Mouse (Mus musculus): ENCODE results near the gene Clns1a. TPM values are rescaled to one million over a fixed set of nuclear protein-coding genes. Genes with fewer than 3 reads are reported as not detected.

Gene Clns1a
- polyA plus RNA-seq, 1 experiment from 2014 or later, result 123 TPM

DNA sequence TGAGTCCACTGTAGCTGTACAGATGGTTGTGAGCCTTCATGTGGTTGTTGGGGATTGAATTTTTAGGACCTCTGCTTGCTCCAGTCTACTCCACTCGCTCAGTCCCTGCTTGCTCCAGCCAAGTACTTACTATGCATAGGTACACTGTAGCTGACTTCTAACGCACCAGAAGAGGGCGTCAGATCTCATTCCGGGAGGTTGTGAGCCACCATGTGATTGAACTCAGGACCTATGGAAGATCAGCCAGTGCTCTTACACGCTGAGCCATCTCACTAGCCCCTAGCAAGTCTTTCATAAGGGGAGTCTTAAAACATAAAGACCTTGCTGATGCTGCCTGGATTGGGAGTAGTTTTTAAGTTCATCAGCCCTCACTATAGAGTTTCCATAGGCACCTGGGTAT lies 23.7 kb downstream of the Clns1a start:
- H3K4me2 ChIP-seq, result no peak overlapping the region
- no peak overlapping the region for H3K27ac ChIP-seq (ENCODE audit: low read depth, low read length)
- peaks cover 13% of the 10 kb centered on the region for H3K36me3 ChIP-seq (ENCODE audit: control insufficient read depth, insufficient read depth, low read length)
- no peaks in the 10 kb centered on the region for H3K9me3 ChIP-seq (replicated peaks; ENCODE audit: control insufficient read depth, low read length)
- no peak overlapping the region for H3K4me3 ChIP-seq (ENCODE audit: low read depth, low read length)
- 83% methylated on average over 5 of the region's 5 CpGs for WGBS (ENCODE audit: insufficient replicate concordance)
- H3K27me3 ChIP-seq (ENCODE audit: control insufficient read depth, insufficient read depth, low read length), result no peaks in the 10 kb centered on the region
- H3K9ac ChIP-seq (ENCODE audit: low read depth, low read length), result no peak overlapping the region
- H3K4me1 ChIP-seq (ENCODE audit: control insufficient read depth, insufficient read depth, low read length), result no peaks in the 10 kb centered on the region
- no peak for ATAC-seq (replicated peaks; ENCODE audit: insufficient number of reproducible peaks, low FRiP score, low TSS enrichment)

DNA sequence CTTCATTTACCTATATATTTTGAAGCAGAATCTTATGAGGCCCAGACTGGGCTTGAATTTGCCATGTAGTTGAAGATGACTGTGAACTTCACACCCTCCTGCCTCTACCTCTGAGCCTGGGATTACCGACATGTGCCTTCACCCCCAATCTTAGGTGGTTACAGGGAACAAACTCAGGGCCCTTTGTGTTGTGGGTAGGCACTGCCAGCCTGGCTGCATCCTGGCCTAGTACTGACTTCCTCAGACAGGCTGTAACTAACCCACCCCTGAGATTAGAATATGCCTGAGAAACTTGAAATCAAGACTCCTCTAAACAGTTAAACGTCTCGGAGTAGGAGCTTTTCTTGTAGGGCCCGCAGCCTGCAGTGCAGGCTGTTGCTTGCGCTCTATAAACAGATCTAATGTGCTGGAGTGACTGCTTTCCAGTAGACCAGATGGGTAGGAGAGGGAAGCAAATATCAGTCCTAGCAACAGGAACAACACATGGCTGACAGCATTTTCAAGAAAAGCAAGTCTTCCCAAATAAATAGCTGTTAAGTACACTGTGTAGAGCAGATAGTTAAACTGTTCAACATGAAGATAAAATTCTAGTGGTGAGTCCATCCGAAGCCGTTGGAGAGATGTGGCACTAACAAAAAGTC lies 26.0 kb downstream of the Clns1a start:
- no peak overlapping the region for H3K4me2 ChIP-seq
- H3K9ac ChIP-seq (ENCODE audit: low read depth, low read length), result no peak overlapping the region
- 89% methylated on average over 7 of the region's 7 CpGs for WGBS (ENCODE audit: insufficient replicate concordance)
- H3K27me3 ChIP-seq (ENCODE audit: control insufficient read depth, insufficient read depth, low read length), result no peaks in the 10 kb centered on the region
- H3K4me3 ChIP-seq (ENCODE audit: low read depth, low read length), result no peak overlapping the region
- no peak overlapping the region for H3K27ac ChIP-seq (ENCODE audit: low read depth, low read length)
- peaks cover 4% of the 10 kb centered on the region for H3K36me3 ChIP-seq (ENCODE audit: control insufficient read depth, insufficient read depth, low read length)
- no peaks in the 10 kb centered on the region for H3K9me3 ChIP-seq (replicated peaks; ENCODE audit: control insufficient read depth, low read length)
- no peaks in the 10 kb centered on the region for H3K4me1 ChIP-seq (ENCODE audit: control insufficient read depth, insufficient read depth, low read length)
- ATAC-seq (replicated peaks; ENCODE audit: insufficient number of reproducible peaks, low FRiP score, low TSS enrichment), result no peak

DNA sequence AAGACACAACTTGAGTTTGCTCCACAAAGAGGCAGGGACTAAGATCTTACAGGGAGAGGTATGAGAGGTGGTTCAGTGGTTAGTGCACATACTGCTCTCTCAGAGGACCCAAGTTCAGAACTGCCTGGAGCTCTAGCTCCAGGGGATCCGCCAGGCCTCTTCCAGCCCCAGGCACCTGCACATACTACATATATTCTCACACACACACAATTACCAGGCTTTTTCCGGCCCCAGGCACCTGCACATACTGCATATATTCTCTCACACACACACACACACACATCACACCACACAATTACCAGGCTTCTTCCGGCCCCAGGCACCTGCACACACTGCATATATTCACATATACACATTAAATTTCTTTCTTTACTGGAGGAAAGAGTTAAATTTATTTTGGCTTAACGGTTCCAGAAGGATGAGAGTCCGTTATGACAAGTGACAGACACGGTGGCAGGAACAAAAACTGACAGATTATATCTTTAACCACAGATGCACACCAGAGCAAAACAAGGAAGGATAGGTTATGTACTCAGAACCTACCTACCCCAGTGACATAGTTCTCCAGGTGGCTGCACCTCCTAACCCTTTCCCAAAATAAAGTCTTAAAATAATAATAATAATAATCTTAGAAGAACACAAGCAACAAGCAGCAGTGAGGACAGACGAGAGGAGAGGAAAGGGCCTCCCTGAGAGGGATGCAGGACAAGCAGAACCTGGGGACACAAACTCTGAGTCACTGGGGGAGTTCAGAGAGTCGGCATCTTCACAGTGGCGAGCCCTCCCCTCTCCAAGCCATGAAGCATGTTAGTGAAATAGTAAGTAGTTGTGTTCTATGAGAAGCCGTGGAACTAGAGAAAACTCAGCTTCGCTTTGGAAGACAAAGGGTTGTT lies 27.5 kb downstream of the Clns1a start:
- Histone ChIP-seq H3K36me3 (ENCODE audit: control insufficient read depth, insufficient read depth, low read length) (peaks cover 2% of the 10 kb centered on the region; the same call in 1 of the 2 replicates), H3K27ac (ENCODE audit: low read depth, low read length) (no peak overlapping the region), H3K27me3 (ENCODE audit: control insufficient read depth, insufficient read depth, low read length) (no peaks in the 10 kb centered on the region), H3K4me2 (no peak overlapping the region), H3K4me3 (ENCODE audit: low read depth, low read length) (no peak overlapping the region), H3K4me1 (ENCODE audit: control insufficient read depth, insufficient read depth, low read length) (no peaks in the 10 kb centered on the region), H3K9me3 (replicated peaks; ENCODE audit: control insufficient read depth, low read length) (no peaks in the 10 kb centered on the region), H3K9ac (ENCODE audit: low read depth, low read length) (no peak overlapping the region)
- ATAC-seq (replicated peaks; ENCODE audit: insufficient number of reproducible peaks, low FRiP score, low TSS enrichment), result no peak
- WGBS (ENCODE audit: insufficient replicate concordance), result 86% methylated on average over 11 of the region's 11 CpGs

DNA sequence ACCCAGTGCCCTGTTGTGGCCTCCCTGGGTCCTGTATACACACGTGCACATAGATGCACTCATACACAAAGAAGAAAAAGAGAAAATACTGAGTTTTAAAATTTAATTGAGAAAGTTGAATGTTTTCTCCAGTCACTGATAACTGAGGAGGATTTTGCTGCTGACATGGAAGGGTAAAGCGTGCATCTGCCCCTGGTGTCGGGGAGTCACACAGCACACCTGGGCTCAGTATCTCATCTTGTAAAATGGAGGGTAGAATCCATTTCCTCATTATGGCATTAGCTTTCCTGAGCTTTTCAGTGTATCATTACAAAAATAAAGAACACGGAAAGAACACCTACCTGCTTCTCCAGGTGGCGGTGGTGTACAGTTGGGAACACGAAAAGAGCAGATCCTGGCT lies 29.0 kb downstream of the Clns1a start:
- ATAC-seq (replicated peaks; ENCODE audit: insufficient number of reproducible peaks, low FRiP score, low TSS enrichment), result no peak
- 90% methylated on average over 6 of the region's 6 CpGs for WGBS (ENCODE audit: insufficient replicate concordance)
- H3K9ac ChIP-seq (ENCODE audit: low read depth, low read length), result no peak overlapping the region
- no peak overlapping the region for H3K4me2 ChIP-seq
- H3K36me3 ChIP-seq (ENCODE audit: control insufficient read depth, insufficient read depth, low read length), result no peaks in the 10 kb centered on the region
- H3K27me3 ChIP-seq (ENCODE audit: control insufficient read depth, insufficient read depth, low read length), result no peaks in the 10 kb centered on the region
- 0 out of 2 replicates have a peak, but pooled peaks cover 3% of the 10 kb centered on the region for H3K4me1 ChIP-seq (ENCODE audit: control insufficient read depth, insufficient read depth, low read length)
- H3K4me3 ChIP-seq (ENCODE audit: low read depth, low read length), result no peak overlapping the region
- no peaks in the 10 kb centered on the region for H3K9me3 ChIP-seq (replicated peaks; ENCODE audit: control insufficient read depth, low read length)
- no peak overlapping the region for H3K27ac ChIP-seq (ENCODE audit: low read depth, low read length)

DNA sequence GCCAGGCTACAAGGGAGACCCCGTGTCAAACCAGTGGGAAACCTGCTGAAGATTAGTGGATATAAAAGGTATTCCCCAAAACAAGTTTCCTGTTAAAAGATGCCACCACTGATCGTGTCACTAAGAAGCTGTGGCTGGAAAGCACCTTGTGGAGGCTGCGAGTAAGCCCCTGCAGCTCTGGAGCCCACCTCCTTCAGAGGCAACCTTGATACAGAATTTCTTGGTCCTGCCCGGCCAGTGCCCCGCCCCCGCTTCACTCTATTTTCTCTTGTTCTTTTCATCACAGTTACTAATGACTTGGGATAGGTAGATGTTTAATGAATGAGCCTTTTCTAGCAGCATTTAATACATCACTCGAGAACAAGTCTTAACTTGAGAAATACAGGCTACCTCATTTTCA lies 29.6 kb downstream of the Clns1a start:
- 85% methylated on average over 7 of the region's 7 CpGs for WGBS (ENCODE audit: insufficient replicate concordance)
- no peak overlapping the region for H3K9ac ChIP-seq (ENCODE audit: low read depth, low read length)
- no peak overlapping the region for H3K4me2 ChIP-seq
- no peaks in the 10 kb centered on the region for H3K9me3 ChIP-seq (replicated peaks; ENCODE audit: control insufficient read depth, low read length)
- H3K27ac ChIP-seq (ENCODE audit: low read depth, low read length), result no peak overlapping the region
- H3K4me3 ChIP-seq (ENCODE audit: low read depth, low read length), result no peak overlapping the region
- 0 out of 2 replicates have a peak, but pooled peaks cover 4% of the 10 kb centered on the region for H3K4me1 ChIP-seq (ENCODE audit: control insufficient read depth, insufficient read depth, low read length)
- H3K36me3 ChIP-seq (ENCODE audit: control insufficient read depth, insufficient read depth, low read length), result no peaks in the 10 kb centered on the region
- no peaks in the 10 kb centered on the region for H3K27me3 ChIP-seq (ENCODE audit: control insufficient read depth, insufficient read depth, low read length)
- no peak for ATAC-seq (replicated peaks; ENCODE audit: insufficient number of reproducible peaks, low FRiP score, low TSS enrichment)

DNA sequence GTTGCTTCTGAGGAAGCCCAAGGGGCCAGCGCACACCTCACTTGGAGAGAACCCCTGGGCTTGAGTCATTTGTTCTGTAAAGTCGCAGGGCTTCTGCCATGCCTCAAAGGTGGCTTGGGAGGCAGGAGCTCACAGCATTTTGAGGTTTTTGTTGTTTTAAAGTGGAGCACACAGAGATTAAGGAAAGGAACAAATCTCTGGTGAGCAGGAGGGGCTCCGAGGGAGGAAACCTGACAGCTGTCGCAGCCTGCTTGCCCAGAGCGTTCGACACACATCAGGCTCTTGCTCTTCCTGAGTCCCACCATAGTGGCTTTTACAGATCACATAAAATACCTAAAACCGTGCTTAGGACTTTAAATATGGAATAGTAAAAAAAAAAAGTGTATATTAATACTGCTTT lies 30.3 kb downstream of the Clns1a start:
- H3K4me2 ChIP-seq, result no peak overlapping the region
- no peak overlapping the region for H3K9ac ChIP-seq (ENCODE audit: low read depth, low read length)
- no peaks in the 10 kb centered on the region for H3K36me3 ChIP-seq (ENCODE audit: control insufficient read depth, insufficient read depth, low read length)
- WGBS (ENCODE audit: insufficient replicate concordance), result 76% methylated on average over 7 of the region's 7 CpGs
- H3K27me3 ChIP-seq (ENCODE audit: control insufficient read depth, insufficient read depth, low read length), result no peaks in the 10 kb centered on the region
- no peak for ATAC-seq (replicated peaks; ENCODE audit: insufficient number of reproducible peaks, low FRiP score, low TSS enrichment)
- 0 out of 2 replicates have a peak, but pooled peaks cover 4% of the 10 kb centered on the region for H3K4me1 ChIP-seq (ENCODE audit: control insufficient read depth, insufficient read depth, low read length)
- H3K27ac ChIP-seq (ENCODE audit: low read depth, low read length), result no peak overlapping the region
- H3K9me3 ChIP-seq (replicated peaks; ENCODE audit: control insufficient read depth, low read length), result no peaks in the 10 kb centered on the region
- H3K4me3 ChIP-seq (ENCODE audit: low read depth, low read length), result no peak overlapping the region

DNA sequence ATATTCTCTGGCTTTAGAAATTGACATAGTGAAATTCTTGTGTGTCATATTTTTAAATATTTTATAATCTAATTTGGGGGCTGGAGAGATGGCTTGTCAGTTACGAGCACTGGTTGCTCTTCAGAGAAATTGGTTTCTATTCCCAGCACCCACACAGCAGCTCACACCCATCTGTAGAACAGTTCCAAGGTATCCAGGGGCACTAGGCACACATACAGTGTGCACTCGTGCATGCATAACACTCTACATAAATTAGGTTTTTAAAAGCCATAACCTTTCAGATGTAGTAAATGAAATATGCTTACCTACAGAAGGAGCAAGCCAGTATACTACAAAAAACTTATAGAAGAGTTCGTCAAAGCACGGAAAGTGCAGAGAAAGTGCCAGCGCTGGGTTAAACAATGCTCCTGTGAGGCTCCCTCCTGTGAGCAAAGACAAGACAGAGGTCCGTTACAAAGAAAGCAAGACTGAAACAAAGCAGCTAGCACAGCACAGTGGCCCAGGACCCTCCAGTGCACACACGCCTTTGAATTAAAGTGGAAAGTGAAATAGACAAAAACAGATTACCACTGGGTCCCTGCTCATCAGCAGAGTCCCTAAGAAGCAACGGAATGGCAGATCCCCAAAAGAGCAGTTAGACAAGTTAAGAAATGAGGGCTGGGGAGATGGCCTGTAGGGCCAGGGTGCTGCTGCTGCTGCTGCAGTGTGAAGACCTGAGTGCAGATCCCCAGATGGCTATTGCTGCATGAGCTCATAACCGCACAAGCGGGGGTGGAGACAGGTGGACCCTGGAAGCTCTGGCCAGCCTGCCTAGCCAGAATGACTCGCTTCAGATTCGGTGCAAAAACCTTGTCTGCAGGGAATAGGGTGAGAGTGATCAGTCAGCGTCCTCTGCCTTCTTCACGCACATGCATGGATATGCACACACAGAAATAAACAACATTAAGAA lies 32.5 kb downstream of the Clns1a start:
- 71% methylated on average over 14 of the region's 14 CpGs for WGBS (ENCODE audit: insufficient replicate concordance)
- H3K4me2 ChIP-seq, result no peak overlapping the region
- no peak for ATAC-seq (replicated peaks; ENCODE audit: insufficient number of reproducible peaks, low FRiP score, low TSS enrichment)

DNA sequence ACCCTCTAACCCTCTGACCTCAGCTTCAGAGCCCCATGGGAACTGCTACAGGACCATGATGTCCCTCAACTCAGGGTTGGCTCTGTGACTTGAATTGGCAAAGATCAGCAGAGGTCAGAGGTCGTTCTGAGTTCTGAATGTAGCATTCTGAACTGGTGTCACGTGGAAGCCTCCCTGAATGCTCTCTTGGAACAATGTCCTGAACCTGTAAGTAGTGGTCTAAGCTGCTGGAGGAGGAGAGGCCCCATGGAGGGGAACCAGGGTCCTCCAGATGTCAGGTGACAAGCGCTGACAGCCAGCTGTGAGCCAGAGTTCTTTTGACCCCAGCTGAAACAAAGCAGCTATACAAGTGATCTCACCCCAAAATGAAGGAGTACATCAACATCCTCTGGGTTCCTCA lies 34.0 kb downstream of the Clns1a start:
- Histone ChIP-seq H3K4me1 (ENCODE audit: control insufficient read depth, insufficient read depth, low read length) (0 out of 2 replicates have a peak, but pooled peaks cover 4% of the 10 kb centered on the region), H3K27me3 (ENCODE audit: control insufficient read depth, insufficient read depth, low read length) (no peaks in the 10 kb centered on the region), H3K36me3 (ENCODE audit: control insufficient read depth, insufficient read depth, low read length) (no peaks in the 10 kb centered on the region), H3K4me3 (ENCODE audit: low read depth, low read length) (no peak overlapping the region), H3K9ac (ENCODE audit: low read depth, low read length) (no peak overlapping the region), H3K27ac (ENCODE audit: low read depth, low read length) (no peak overlapping the region), H3K4me2 (no peak overlapping the region), H3K9me3 (replicated peaks; ENCODE audit: control insufficient read depth, low read length) (no peaks in the 10 kb centered on the region)
- WGBS (ENCODE audit: insufficient replicate concordance), result 77% methylated on average over 3 of the region's 3 CpGs
- no peak for ATAC-seq (replicated peaks; ENCODE audit: insufficient number of reproducible peaks, low FRiP score, low TSS enrichment)

More for the DNA sequence above, 32.5 kb downstream of the Clns1a start:
- Histone ChIP-seq H3K9me3 (replicated peaks; ENCODE audit: control insufficient read depth, low read length) (no peaks in the 10 kb centered on the region), H3K4me3 (ENCODE audit: low read depth, low read length) (no peak overlapping the region), H3K36me3 (ENCODE audit: control insufficient read depth, insufficient read depth, low read length) (no peaks in the 10 kb centered on the region), H3K27ac (ENCODE audit: low read depth, low read length) (no peak overlapping the region), H3K27me3 (ENCODE audit: control insufficient read depth, insufficient read depth, low read length) (no peaks in the 10 kb centered on the region), H3K9ac (ENCODE audit: low read depth, low read length) (no peak overlapping the region), H3K4me1 (ENCODE audit: control insufficient read depth, insufficient read depth, low read length) (0 out of 2 replicates have a peak, but pooled peaks cover 4% of the 10 kb centered on the region)

All from heart, embryonic 11.5 days (tissue).